Mouse (Mus musculus): ENCODE data around the gene Cib1. TPM values are rescaled to one million over a fixed set of nuclear protein-coding genes. Genes with fewer than 3 reads are reported as not detected.

Cib1 gene
- polyA plus RNA-seq (2012; rRNA removed) = 23.8 and 28.9 TPM in 2 replicates

GRCm38 (mm10) chr7:80232489-80233029, at the start of gene Cib1, which contains the start of gene Gdpgp1:
Gene Cib1, minus strand, starts transcription at chr7:80232813.
Gene Gdpgp1, plus strand, starts transcription at chr7:80232865.

GRCm38 (mm10) chr7:80268897-80269750, 36.5 kb upstream of the Cib1 start, which contains the start of gene Vps33b:
Gene Vps33b, plus strand, starts transcription at chr7:80269649.

GRCm38 (mm10) chr7:80260625-80261371, 28.2 kb upstream of the Cib1 start, which contains the start of gene Ngrn:
Gene Ngrn, plus strand, starts transcription at chr7:80261215.

GRCm38 (mm10) chr7:80246148-80246721, 13.6 kb upstream of the Cib1 start, which contains the start of gene Ttll13:
Gene Ttll13, plus strand, starts transcription at chr7:80246376.

GRCm38 (mm10) chr7:80186531-80187296, 45.9 kb downstream of the Cib1 start, which contains the start of gene Sema4b:
Gene Sema4b, plus strand, starts transcription at chr7:80186841.

Other genes with a start within 250 kb of the Cib1 start
- gene Zfp710, start 208.0 kb downstream of the Cib1 start, polyA plus RNA-seq (2012; rRNA removed) = 20.0 and 24.3 TPM in 2 replicates
- gene Idh2, start 117.4 kb downstream of the Cib1 start, polyA plus RNA-seq (2012; rRNA removed) = 181 and 185 TPM in 2 replicates
- 13.5 and 14.6 TPM in 2 replicates for gene Sema4b, start 46.0 kb downstream of the Cib1 start, polyA plus RNA-seq (2012; rRNA removed)
- 2.0 and 2.3 TPM in 2 replicates for gene Gdpgp1, start 52 bp upstream of the Cib1 start, polyA plus RNA-seq (2012; rRNA removed)
- 0.92 and 0.96 TPM in 2 replicates for gene Ttll13, start 13.6 kb upstream of the Cib1 start, polyA plus RNA-seq (2012; rRNA removed)
- 64.3 and 65.9 TPM in 2 replicates for gene Ngrn, start 28.4 kb upstream of the Cib1 start, polyA plus RNA-seq (2012; rRNA removed)
- gene Vps33b, start 36.8 kb upstream of the Cib1 start, polyA plus RNA-seq (2012; rRNA removed) = 34.2 and 35.7 TPM in 2 replicates
- gene Prc1, start 61.6 kb upstream of the Cib1 start, polyA plus RNA-seq (2012; rRNA removed) = 18.6 and 22.8 TPM in 2 replicates
- 24.9 and 25.4 TPM in 2 replicates for gene Rccd1, start 91.6 kb upstream of the Cib1 start, polyA plus RNA-seq (2012; rRNA removed)
- 70.6 and 77.1 TPM in 2 replicates for gene Unc45a, start 108.2 kb upstream of the Cib1 start, polyA plus RNA-seq (2012; rRNA removed)
- 46.9 and 50.0 TPM in 2 replicates for gene Hddc3, start 110.3 kb upstream of the Cib1 start, polyA plus RNA-seq (2012; rRNA removed)
- 59.6 and 69.5 TPM in 2 replicates for gene Man2a2, start 138.6 kb upstream of the Cib1 start, polyA plus RNA-seq (2012; rRNA removed)
- 5.3 and 6.2 TPM in 2 replicates for gene Fes, start 155.1 kb upstream of the Cib1 start, polyA plus RNA-seq (2012; rRNA removed)
- 14.3 and 17.2 TPM in 2 replicates for gene Furin, start 172.6 kb upstream of the Cib1 start, polyA plus RNA-seq (2012; rRNA removed)

All from central nervous system, embryonic 18 days (tissue).